Mouse (Mus musculus): Measurements from ENCODE around the gene Trim39. TPM values are rescaled to one million over a fixed set of nuclear protein-coding genes. Genes with fewer than 3 reads are reported as not detected.

The Trim39 gene
- polyA plus RNA-seq (2015; fragmentation: Illumina TruSeq; extraction: RNeasy Lipid Tissue Mini Kit (QIAGEN cat#74804); ENCODE audit: insufficient read depth, low read depth, low replicate concordance), result 16.5 TPM

GRCm38 (mm10) chr17:36271586-36272256, at the start of gene Trim39:
Trim39 (minus strand) TSS chr17:36272247.

DNA sequence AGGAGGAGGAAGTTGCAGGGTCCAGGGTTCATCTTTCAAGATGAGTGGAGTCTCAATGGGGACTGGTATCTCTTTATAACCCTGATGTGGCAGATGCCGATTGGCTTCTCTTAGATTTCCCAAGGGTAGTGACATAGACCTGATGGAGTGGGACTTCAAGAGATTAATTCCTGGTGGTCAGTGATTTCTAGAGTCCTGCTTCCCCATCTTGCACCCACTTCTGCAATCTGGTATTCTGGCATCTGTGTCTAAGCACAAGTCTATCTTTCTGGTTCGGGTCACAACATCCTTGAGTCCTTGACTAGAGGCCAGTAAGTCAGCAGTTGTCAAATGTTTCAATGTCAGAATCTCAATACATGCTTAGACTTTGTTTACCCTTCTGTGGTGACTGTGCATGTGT, 14.3 kb upstream of the Trim39 start, which contains the start of gene H2-M10.2:
TSS of gene H2-M10.2 (minus strand) at position 101 of the 400 bp plus-strand sequence.

GRCm38 (mm10) chr17:36257969-36258368, 14.1 kb downstream of the Trim39 start, which contains the start of gene Rpp21:
Rpp21 (minus strand) TSS chr17:36258069.

Other genes starting within 250 kb of the Trim39 start
- gene H2-T23, start 239.4 kb downstream of the Trim39 start, polyA plus RNA-seq (2015; fragmentation: Illumina TruSeq; extraction: RNeasy Lipid Tissue Mini Kit (QIAGEN cat#74804); ENCODE audit: insufficient read depth, low read depth, low replicate concordance), result 29.4 TPM
- gene H2-T22, start 229.5 kb downstream of the Trim39 start, polyA plus RNA-seq (2015; fragmentation: Illumina TruSeq; extraction: RNeasy Lipid Tissue Mini Kit (QIAGEN cat#74804); ENCODE audit: insufficient read depth, low read depth, low replicate concordance), result 16.3 TPM
- not detected for gene Gm6034, start 229.3 kb downstream of the Trim39 start, polyA plus RNA-seq (2015; fragmentation: Illumina TruSeq; extraction: RNeasy Lipid Tissue Mini Kit (QIAGEN cat#74804); ENCODE audit: insufficient read depth, low read depth, low replicate concordance)
- gene Gm11127, start 213.9 kb downstream of the Trim39 start, polyA plus RNA-seq (2015; fragmentation: Illumina TruSeq; extraction: RNeasy Lipid Tissue Mini Kit (QIAGEN cat#74804); ENCODE audit: insufficient read depth, low read depth, low replicate concordance), result not detected
- not detected for gene Gm19684, start 150.6 kb downstream of the Trim39 start, polyA plus RNA-seq (2015; fragmentation: Illumina TruSeq; extraction: RNeasy Lipid Tissue Mini Kit (QIAGEN cat#74804); ENCODE audit: insufficient read depth, low read depth, low replicate concordance)
- not detected for gene Gm7030, start 142.8 kb downstream of the Trim39 start, polyA plus RNA-seq (2015; fragmentation: Illumina TruSeq; extraction: RNeasy Lipid Tissue Mini Kit (QIAGEN cat#74804); ENCODE audit: insufficient read depth, low read depth, low replicate concordance)
- gene Gm8909, start 103.7 kb downstream of the Trim39 start, polyA plus RNA-seq (2015; fragmentation: Illumina TruSeq; extraction: RNeasy Lipid Tissue Mini Kit (QIAGEN cat#74804); ENCODE audit: insufficient read depth, low read depth, low replicate concordance), result not detected
- not detected for gene H2-T3, start 82.0 kb downstream of the Trim39 start, polyA plus RNA-seq (2015; fragmentation: Illumina TruSeq; extraction: RNeasy Lipid Tissue Mini Kit (QIAGEN cat#74804); ENCODE audit: insufficient read depth, low read depth, low replicate concordance)
- 31.5 TPM for gene Rpp21, start 14.2 kb downstream of the Trim39 start, polyA plus RNA-seq (2015; fragmentation: Illumina TruSeq; extraction: RNeasy Lipid Tissue Mini Kit (QIAGEN cat#74804); ENCODE audit: insufficient read depth, low read depth, low replicate concordance)
- gene H2-M10.2, start 14.2 kb upstream of the Trim39 start, polyA plus RNA-seq (2015; fragmentation: Illumina TruSeq; extraction: RNeasy Lipid Tissue Mini Kit (QIAGEN cat#74804); ENCODE audit: insufficient read depth, low read depth, low replicate concordance), result not detected
- gene H2-M10.1, start 53.9 kb upstream of the Trim39 start, polyA plus RNA-seq (2015; fragmentation: Illumina TruSeq; extraction: RNeasy Lipid Tissue Mini Kit (QIAGEN cat#74804); ENCODE audit: insufficient read depth, low read depth, low replicate concordance), result not detected
- not detected for gene H2-M10.3, start 96.2 kb upstream of the Trim39 start, polyA plus RNA-seq (2015; fragmentation: Illumina TruSeq; extraction: RNeasy Lipid Tissue Mini Kit (QIAGEN cat#74804); ENCODE audit: insufficient read depth, low read depth, low replicate concordance)
- not detected for gene H2-M10.4, start 190.1 kb upstream of the Trim39 start, polyA plus RNA-seq (2015; fragmentation: Illumina TruSeq; extraction: RNeasy Lipid Tissue Mini Kit (QIAGEN cat#74804); ENCODE audit: insufficient read depth, low read depth, low replicate concordance)